Comparison of ENCODE assay signal across 23 mouse cellular contexts in genomic region chr2:24562547-24563290, GRCm38 (mm10).
DNase-seq lines count a peak whose midpoint lies in the region; ATAC-seq and TF ChIP-seq lines count a peak whose summit lies in the region.
"Had no signal": no experiment of that assay in that cellular context is flagged by ENCODE, and none has a peak within 500 bp of the region (broad histone marks: within the 10 kb centered on the region; RNA-seq: fewer than 3 reads in every experiment).

No protein-coding gene starts in this region.

- H3K4me3 ChIP-seq in kidney, adult 2 months (ENCODE audit: insufficient read depth, low read depth, low read length): no peak overlapping the region
- H3K4me3 ChIP-seq: erythroblast, embryonic 14.5 days; heart, embryonic 10.5 days; hindbrain, embryonic 12.5 days; intestine, embryonic 15.5 days; limb, embryonic 13.5 days; liver, embryonic 15.5 days; megakaryocyte, embryonic 14.5 days; neural tube, embryonic 12.5 days had no signal

- 55% methylated on average over 7 of the region's 7 CpGs for WGBS in kidney, adult 2 months

- H3K27me3 ChIP-seq in kidney, adult 2 months (replicated peaks; ENCODE audit: control insufficient read depth, insufficient read depth, low read length): no peaks in the 10 kb centered on the region
- H3K27me3 ChIP-seq: hindbrain, embryonic 12.5 days; intestine, embryonic 15.5 days; limb, embryonic 13.5 days; liver, embryonic 15.5 days; neural tube, embryonic 12.5 days had no signal

- TF ChIP-seq CTCF in kidney, adult 2 months (conservative IDR thresholded peaks at IDR 0.05; ENCODE audit: insufficient read depth, insufficient read length, low read depth, low read length): no peak

- 0 out of 2 replicates have a peak, but pooled peaks cover 3% of the 10 kb centered on the region for H3K4me1 ChIP-seq in kidney, adult 2 months (ENCODE audit: control insufficient read depth, insufficient read depth, low read length)
- H3K4me1 ChIP-seq: hindbrain, embryonic 12.5 days; intestine, embryonic 15.5 days; limb, embryonic 13.5 days; liver, embryonic 15.5 days; neural tube, embryonic 12.5 days had no signal

- peak; percentile 17 for DNase-seq in kidney, adult 2 months
- no peak for DNase-seq in kidney, postnatal 10 days
- peak; percentile 66 for DNase-seq in urinary bladder, adult 2 months (ENCODE audit: low spot score)
- DNase-seq in urinary bladder, postnatal 10 days (ENCODE audit: low spot score): no peak
- DNase-seq in fibroblast of lung, adult 2 months (ENCODE audit: low read depth): peak; percentile 98
- peak; percentile 66 to 67 for DNase-seq in urinary bladder, postnatal 36 days (ENCODE audit: low spot score in 2 of 2)
- no peak for DNase-seq in spleen, postnatal 10 days (ENCODE audit: low spot score in 2 of 2)
- DNase-seq: cerebellum, postnatal 25 days; heart, postnatal 10 days; lung, postnatal 14 days; spleen, adult 18-20 months; thymus, postnatal 25 days had no signal

- no peak overlapping the region for H3K27ac ChIP-seq in kidney, adult 2 months (ENCODE audit: insufficient read depth, low read depth, low read length)
- H3K27ac ChIP-seq: heart, embryonic 10.5 days; hindbrain, embryonic 12.5 days; intestine, embryonic 15.5 days; limb, embryonic 13.5 days; liver, embryonic 15.5 days; neural tube, embryonic 12.5 days had no signal

- no peak for TF ChIP-seq POLR2A in kidney, adult 2 months (IDR thresholded peaks at IDR 0.05; ENCODE audit: low read depth, low read length)

- ATAC-seq in erythroblast, adult 5-6 weeks (replicated peaks; ENCODE audit: low FRiP score, poor library complexity, severe bottlenecking): no peak
- ATAC-seq: forebrain, embryonic 16.5 days; intestine, embryonic 15.5 days; midbrain, embryonic 16.5 days had no signal

- H3K36me3 ChIP-seq in kidney, adult 2 months (ENCODE audit: control insufficient read depth, insufficient read depth, low read length): no peaks in the 10 kb centered on the region
- H3K36me3 ChIP-seq: heart, embryonic 10.5 days; hindbrain, embryonic 12.5 days; intestine, embryonic 15.5 days; limb, embryonic 13.5 days; liver, embryonic 15.5 days; neural tube, embryonic 12.5 days had no signal

Comparison
In these comparisons a context has a peak if more than half of its experiments do, and no peak if none do; other contexts are left out.
1. DNase-seq: peak in kidney, adult 2 months (single experiment), urinary bladder, adult 2 months (single experiment), fibroblast of lung, adult 2 months (single experiment) and urinary bladder, postnatal 36 days (2 of 2); none in kidney, postnatal 10 days (single experiment), urinary bladder, postnatal 10 days (single experiment) and spleen, postnatal 10 days (0 of 2).